Mouse (Mus musculus): Measurements from ENCODE around the gene Rcc1l.

GRCm38 (mm10) chr5:134164688-134165087 lies 11.9 kb downstream of the Rcc1l start:
- TF ChIP-seq CTCF (IDR thresholded peaks at IDR 0.05; ENCODE audit: extremely low read depth, insufficient read depth, low read length) (no peak), POLR2A (IDR thresholded peaks at IDR 0.05; ENCODE audit: extremely low read depth, insufficient read depth, low read length) (no peak)

All from cortical plate, adult 2 months (tissue).